Mouse (Mus musculus) G1E (cell line): ENCODE results near the gene Apobec3. TPM values are rescaled to one million over a fixed set of nuclear protein-coding genes. Genes with fewer than 3 reads are reported as not detected.

Experiments used
- ATAC-seq: 2 replicates; pipeline ENCODE4 v1.8.0; 2016; ENCODE audit warnings: mild to moderate bottlenecking; ENCODE audit not compliant: insufficient number of reproducible peaks, poor library complexity, low FRiP score, severe bottlenecking; ENCODE audit errors: extremely low read depth
- DNase-seq: peaks from one replicate; pipeline ENCODE4 v3.0.0; 2012; ENCODE audit warnings: low spot score
- H3K27me3 ChIP-seq: 2 replicates; pipeline ENCODE4 v1.6.1; 2012; ENCODE audit warnings: mild to moderate bottlenecking, low read length, inconsistent platforms; ENCODE audit not compliant: insufficient read depth
- H3K36me3 ChIP-seq: replicated peaks from 2 replicates; pipeline ENCODE3; 2012; ENCODE audit warnings: mild to moderate bottlenecking, inconsistent platforms
- H3K4me1 ChIP-seq: 2 replicates; pipeline ENCODE4 v1.6.1; 2012; ENCODE audit warnings: low read depth, low read length, inconsistent platforms, mixed read lengths; ENCODE audit not compliant: insufficient read depth
- H3K4me3 ChIP-seq: 2 replicates; pipeline ENCODE4 v1.5.1; 2012; ENCODE audit warnings: low read depth, mild to moderate bottlenecking, inconsistent platforms, low read length, moderate library complexity, mixed read lengths
- H3K9me3 ChIP-seq: replicated peaks from 2 replicates; pipeline ENCODE4 v1.6.1; 2012; ENCODE audit warnings: inconsistent platforms
- CTCF ChIP-seq: IDR thresholded peaks from 2 replicates; pipeline ENCODE4 v1.5.1; 2012; ENCODE audit warnings: low read depth, low read length, inconsistent platforms, mixed read lengths
- GATA1 ChIP-seq: IDR thresholded peaks from 2 replicates; pipeline ENCODE4 v1.6.1; 2012; ENCODE audit warnings: borderline replicate concordance, low read length, inconsistent platforms, mixed read lengths
- GATA2 ChIP-seq: IDR thresholded peaks from 2 replicates; pipeline ENCODE4 v1.6.1; 2012; ENCODE audit warnings: low read depth, low read length, inconsistent platforms, borderline replicate concordance
- POLR2AphosphoS5 ChIP-seq: IDR thresholded peaks from 2 replicates; pipeline ENCODE4 v1.6.1; 2012; ENCODE audit warnings: low read depth, low read length, inconsistent platforms; ENCODE audit not compliant: insufficient replicate concordance
- TAL1 ChIP-seq: conservative IDR thresholded peaks from 2 replicates; pipeline ENCODE4 v1.6.1; 2012; ENCODE audit warnings: low read depth, low read length, inconsistent platforms, mixed read lengths
- polyA plus RNA-seq: library from polyadenylated mRNA; stranded (reverse); fragments of >175 nt; gene quantifications from 2 replicates; pipeline ENCODE4 v1.2.3, GENCODE M21; 2012
- total RNA-seq, 2 experiments: library from RNA; stranded (forward) in 1 of 2; stranded (reverse) in 1 of 2; fragments of 200-1000 nt in 1 of 2; fragments of >200 nt in 1 of 2; fragmentation: Nextera tagmentation in 1 of 2; gene quantifications; 2 replicates each; pipeline ENCODE4 v1.2.3; 2014 to 2017

Apobec3 gene
- total and polyA plus RNA-seq, 3 experiments: 2.6 to 97.1 (median 39.8) TPM

GRCm38 (mm10) chr15:79859821-79860220 lies 31.6 kb upstream of the Apobec3 start:
- no peak for TF ChIP-seq GATA2
- no peak for TF ChIP-seq GATA1
- no peak for TF ChIP-seq POLR2AphosphoS5
- TF ChIP-seq TAL1: no peak
- TF ChIP-seq CTCF: no peak
- no peaks in the 10 kb centered on the region for H3K4me1 ChIP-seq
- ATAC-seq: no peak

GRCm38 (mm10) chr15:79867260-79868002 lies 24.0 kb upstream of the Apobec3 start:
- H3K27me3 ChIP-seq: 0 out of 2 replicates have a peak, but pooled peaks cover 2% of the 10 kb centered on the region

More at GRCm38 (mm10) chr15:79859821-79860220, 31.6 kb upstream of the Apobec3 start:
- Histone ChIP-seq H3K36me3 (no peaks in the 10 kb centered on the region), H3K9me3 (no peaks in the 10 kb centered on the region), H3K4me3 (no peak overlapping the region), H3K27me3 (peaks cover 8% of the 10 kb centered on the region)
- DNase-seq: no peak

DNA sequence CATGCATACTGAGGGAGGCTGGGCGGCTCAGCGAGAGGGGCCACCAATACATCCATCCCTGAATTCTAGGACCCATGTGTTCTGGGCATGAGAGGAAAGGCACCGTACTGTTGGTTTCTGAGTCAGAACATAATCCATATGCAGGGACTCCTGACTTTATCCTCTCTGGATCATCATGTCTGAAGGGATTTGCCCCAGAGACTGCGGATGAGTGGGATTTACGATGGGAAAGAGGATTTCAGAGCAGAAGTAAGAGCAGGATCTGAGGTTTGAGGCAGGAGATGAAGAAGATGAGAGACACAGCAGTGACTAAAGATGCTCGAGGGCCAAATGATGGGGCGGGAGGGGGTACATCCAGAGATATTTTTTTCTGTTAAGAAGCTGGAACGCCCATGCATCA lies 17.9 kb upstream of the Apobec3 start:
- no peak for TF ChIP-seq CTCF
- TF ChIP-seq GATA2: no peak
- TF ChIP-seq TAL1: no peak
- no peak for TF ChIP-seq GATA1
- TF ChIP-seq POLR2AphosphoS5: no peak
- Histone ChIP-seq H3K27me3 (peaks cover 13% of the 10 kb centered on the region; the same call in 1 of the 2 replicates), H3K36me3 (no peaks in the 10 kb centered on the region), H3K4me1 (no peaks in the 10 kb centered on the region), H3K4me3 (no peak overlapping the region), H3K9me3 (no peaks in the 10 kb centered on the region)
- ATAC-seq (no peak), DNase-seq (no peak)

More at GRCm38 (mm10) chr15:79867260-79868002, 24.0 kb upstream of the Apobec3 start:
- no peaks in the 10 kb centered on the region for H3K9me3 ChIP-seq
- ATAC-seq: no peak
- no peak for DNase-seq
- TF ChIP-seq POLR2AphosphoS5 (no peak), GATA2 (no peak), TAL1 (no peak), GATA1 (no peak), CTCF (no peak)
- H3K4me3 ChIP-seq: no peak overlapping the region
- H3K36me3 ChIP-seq: no peaks in the 10 kb centered on the region
- no peaks in the 10 kb centered on the region for H3K4me1 ChIP-seq

- H3K27me3 ChIP-seq: peaks cover 13% of the 10 kb centered on the region
- H3K9me3 ChIP-seq: no peaks in the 10 kb centered on the region
- no peaks in the 10 kb centered on the region for H3K36me3 ChIP-seq
- H3K4me1 ChIP-seq: no peaks in the 10 kb centered on the region
- DNase-seq (no peak), ATAC-seq (no peak)
- TF ChIP-seq CTCF (no peak), GATA1 (no peak), TAL1 (no peak), POLR2AphosphoS5 (no peak), GATA2 (no peak)
- H3K4me3 ChIP-seq: no peak overlapping the region
These were observed 17.5 kb upstream of the Apobec3 start for GRCm38 (mm10) chr15:79873995-79874394.

- DNase-seq: no peak
- peaks cover 15% of the 10 kb centered on the region for H3K27me3 ChIP-seq
- H3K9me3 ChIP-seq: no peaks in the 10 kb centered on the region
- no peaks in the 10 kb centered on the region for H3K4me1 ChIP-seq
- no peak for ATAC-seq
- TF ChIP-seq GATA2: no peak
- no peak for TF ChIP-seq CTCF
- no peak for TF ChIP-seq POLR2AphosphoS5
- no peak for TF ChIP-seq GATA1
- TF ChIP-seq TAL1: no peak
- no peak overlapping the region for H3K4me3 ChIP-seq
- H3K36me3 ChIP-seq: no peaks in the 10 kb centered on the region
These were observed 16.0 kb upstream of the Apobec3 start for GRCm38 (mm10) chr15:79875261-79875995.

DNA sequence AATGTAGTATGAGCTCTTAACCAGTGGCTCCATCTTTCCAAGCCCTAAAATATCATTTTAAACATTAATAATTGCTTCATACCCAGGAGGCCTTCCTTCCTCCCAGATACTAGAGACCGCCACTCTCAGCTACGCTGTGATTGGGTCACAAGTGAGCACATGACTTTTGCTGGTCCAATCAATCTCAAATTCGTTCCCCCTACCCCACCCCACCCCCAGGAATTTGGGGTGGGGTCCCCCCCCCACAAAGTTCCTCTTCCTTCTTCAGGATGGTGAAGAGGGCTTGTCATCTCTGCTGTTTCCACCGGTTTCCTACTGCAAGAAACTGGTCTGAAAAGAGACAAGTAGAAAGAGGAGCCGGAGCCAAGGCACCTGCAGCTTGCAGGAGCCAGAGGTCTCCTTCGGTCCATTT lies 12.7 kb upstream of the Apobec3 start:
- no peak for ATAC-seq
- no peak for DNase-seq
- Histone ChIP-seq H3K36me3 (no peaks in the 10 kb centered on the region), H3K4me3 (no peak overlapping the region), H3K9me3 (no peaks in the 10 kb centered on the region), H3K4me1 (peaks cover 3% of the 10 kb centered on the region; the same call in 1 of the 2 replicates), H3K27me3 (peaks cover 33% of the 10 kb centered on the region)
- no peak for TF ChIP-seq POLR2AphosphoS5
- TF ChIP-seq TAL1: no peak
- TF ChIP-seq GATA2: no peak
- TF ChIP-seq GATA1: no peak
- no peak for TF ChIP-seq CTCF
